Mouse (Mus musculus) heart, embryonic 12.5 days (tissue): ENCODE results near the gene Sdc3. TPM values are rescaled to one million over a fixed set of nuclear protein-coding genes. Genes with fewer than 3 reads are reported as not detected.

ENCODE experiments used
- ATAC-seq: fragments of 200-750 bp; cut with Nextera tagmentation; 2 replicates; pipeline ENCODE4 v1.8.0; 2017; ENCODE audit warnings: moderate TSS enrichment, moderate library complexity; ENCODE audit not compliant: insufficient number of reproducible peaks, low FRiP score
- H3K27ac ChIP-seq: fragments of 300-500 bp; sonication (generic); 2 replicates; pipeline ENCODE4 v1.5.1; 2016; ENCODE audit warnings: mild to moderate bottlenecking, moderate library complexity; ENCODE audit not compliant: poor library complexity, severe bottlenecking
- H3K27me3 ChIP-seq: fragments of 300-500 bp; sonication (generic); replicated peaks from 2 replicates; pipeline ENCODE4 v1.6.1; 2016; ENCODE audit warnings: mild to moderate bottlenecking, moderate library complexity
- H3K36me3 ChIP-seq: fragments of 300-500 bp; sonication (generic); 2 replicates; pipeline ENCODE4 v1.6.1; 2016; ENCODE audit warnings: mild to moderate bottlenecking, moderate library complexity
- H3K4me1 ChIP-seq: fragments of 300-500 bp; sonication (generic); replicated peaks from 2 replicates; pipeline ENCODE4 v1.6.1; 2016; ENCODE audit warnings: mild to moderate bottlenecking
- H3K4me2 ChIP-seq: fragments of 300-500 bp; sonication (generic); 2 replicates; pipeline ENCODE4 v1.6.1; 2016; ENCODE audit warnings: mild to moderate bottlenecking, moderate library complexity
- H3K4me3 ChIP-seq: fragments of 300-500 bp; sonication (generic); 2 replicates; pipeline ENCODE4 v1.5.1; 2016; ENCODE audit warnings: mild to moderate bottlenecking
- H3K9ac ChIP-seq: fragments of 300-500 bp; sonication (generic); 2 replicates; pipeline ENCODE4 v1.6.1; 2016; ENCODE audit warnings: mild to moderate bottlenecking, moderate library complexity
- H3K9me3 ChIP-seq: fragments of 300-500 bp; sonication (generic); replicated peaks from 2 replicates; pipeline ENCODE4 v1.6.1; 2016; ENCODE audit warnings: mild to moderate bottlenecking, moderate library complexity
- WGBS: fragments of 180-500 bp; shearing (Covaris S2); methylation state at CpG from one replicate; pipeline ENCODE4 v1.1.7; 2016; 5-methylcytosine and 5-hydroxymethylcytosine counted together
- polyA plus RNA-seq: library from polyadenylated mRNA; unstranded; fragments of >200 nt; fragmentation: Nextera tagmentation; extraction: Ambion mirVana; gene quantifications from 2 replicates; pipeline ENCODE4 v1.2.1, GENCODE M21; 2016

The Sdc3 gene
- polyA plus RNA-seq: 35.9 and 38.7 TPM in 2 replicates

GRCm38 (mm10) chr4:130792376-130793179 is at the start of gene Sdc3:
Sdc3 (plus strand) TSS chr4:130792537.
- Histone ChIP-seq H3K9me3 (no peaks in the 10 kb centered on the region), H3K27ac (peak within 1 kb of the TSS; percentile 28; the same call in 1 of the 2 replicates), H3K4me2 (peak within 1 kb of the TSS; percentile 89), H3K4me1 (peaks cover 36% of the 10 kb centered on the region), H3K27me3 (0 out of 2 replicates have a peak, but pooled peaks cover 5% of the 10 kb centered on the region), H3K9ac (peak within 1 kb of the TSS; percentile 96), H3K4me3 (peak within 1 kb of the TSS; percentile 78), H3K36me3 (no peaks in the 10 kb centered on the region)
- 2% methylated on average over 84 of the region's 99 CpGs for WGBS
- peak; percentile 27 for ATAC-seq

- no peak overlapping the region for H3K4me3 ChIP-seq
- no peak overlapping the region for H3K27ac ChIP-seq
- peaks cover 85% of the 10 kb centered on the region for H3K36me3 ChIP-seq
- no peak overlapping the region for H3K9ac ChIP-seq
- H3K27me3 ChIP-seq: no peaks in the 10 kb centered on the region
- ATAC-seq: no peak
- H3K9me3 ChIP-seq: no peaks in the 10 kb centered on the region
- WGBS: 84% methylated on average over 4 of the region's 4 CpGs
- H3K4me2 ChIP-seq: no peak overlapping the region
- H3K4me1 ChIP-seq: 0 out of 2 replicates have a peak, but pooled peaks cover 3% of the 10 kb centered on the region
These were observed 48.3 kb upstream of the Sdc3 start for GRCm38 (mm10) chr4:130744058-130744457.

DNA sequence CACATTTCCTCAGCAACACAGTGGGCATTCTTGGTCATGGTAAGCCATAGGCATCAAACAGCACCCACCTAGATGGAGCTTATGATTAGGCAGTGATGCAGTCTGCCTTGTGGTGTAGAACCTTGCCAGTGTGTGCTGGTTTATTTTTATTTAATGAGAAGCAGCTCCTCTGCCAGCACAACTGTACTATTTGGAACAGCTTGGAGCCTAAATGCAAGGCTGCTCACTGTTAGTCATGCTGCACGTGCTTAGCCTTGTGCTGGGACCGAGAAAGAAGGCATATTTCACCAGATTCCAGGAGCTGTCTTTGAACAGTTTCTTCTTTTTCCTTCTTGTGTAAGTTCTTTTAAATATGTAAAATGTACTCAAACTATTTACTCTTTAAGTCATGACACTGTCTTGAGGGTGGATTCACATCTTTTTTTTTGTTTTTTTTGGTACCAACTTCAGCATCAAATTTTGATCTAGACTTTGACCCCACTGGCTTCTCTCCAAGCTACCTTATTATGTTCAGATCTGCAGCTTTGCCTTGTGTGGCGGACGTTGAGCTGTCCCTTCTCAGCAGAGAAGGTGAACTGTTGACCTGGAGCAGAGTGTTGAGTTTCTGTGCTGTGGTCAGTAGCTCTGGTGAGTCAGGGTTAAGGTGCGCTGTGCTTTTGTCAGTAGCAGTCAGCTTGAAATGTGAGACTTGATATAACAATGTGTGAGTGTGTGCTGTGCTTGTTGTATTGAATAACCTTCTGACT is 46.6 kb upstream of the Sdc3 start:
- H3K9me3 ChIP-seq: no peaks in the 10 kb centered on the region
- no peak for ATAC-seq
- H3K4me2 ChIP-seq: no peak overlapping the region
- no peak overlapping the region for H3K4me3 ChIP-seq
- peaks cover 4% of the 10 kb centered on the region; the same call in 1 of the 2 replicates for H3K4me1 ChIP-seq
- no peak overlapping the region for H3K27ac ChIP-seq
- no peak overlapping the region for H3K9ac ChIP-seq
- peaks cover 94% of the 10 kb centered on the region for H3K36me3 ChIP-seq
- 84% methylated on average over 5 of the region's 5 CpGs for WGBS
- no peaks in the 10 kb centered on the region for H3K27me3 ChIP-seq

DNA sequence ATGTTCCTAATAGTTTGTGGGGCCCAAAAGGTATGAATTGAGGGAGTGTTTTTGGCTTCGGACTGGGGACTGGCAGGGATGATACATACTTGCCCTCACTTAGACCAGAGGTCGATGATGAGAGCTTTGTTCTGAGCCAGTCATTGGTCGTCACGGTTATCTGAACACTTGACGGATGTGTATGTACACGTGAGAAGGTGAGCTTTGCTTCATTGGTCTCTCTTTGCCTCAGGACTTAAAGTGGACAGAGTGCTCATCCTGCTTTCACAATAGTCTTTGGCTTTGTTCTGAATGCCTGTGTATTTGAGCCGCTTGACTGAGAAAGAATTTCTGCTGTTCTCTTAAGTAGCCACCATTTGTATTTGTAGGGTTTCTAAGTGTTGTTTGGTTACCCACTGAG is 42.8 kb upstream of the Sdc3 start:
- WGBS: 82% methylated on average over 7 of the region's 7 CpGs
- Histone ChIP-seq H3K27ac (no peak overlapping the region), H3K27me3 (no peaks in the 10 kb centered on the region), H3K4me1 (peaks cover 36% of the 10 kb centered on the region), H3K9me3 (no peaks in the 10 kb centered on the region), H3K9ac (no peak overlapping the region), H3K4me3 (no peak overlapping the region), H3K36me3 (peaks cover 90% of the 10 kb centered on the region), H3K4me2 (no peak overlapping the region)
- no peak for ATAC-seq

GRCm38 (mm10) chr4:130751966-130752365 is 40.4 kb upstream of the Sdc3 start:
- H3K4me1 ChIP-seq: peaks cover 49% of the 10 kb centered on the region
- no peak overlapping the region for H3K4me3 ChIP-seq
- WGBS: 91% methylated on average over 2 of the region's 2 CpGs
- no peaks in the 10 kb centered on the region for H3K9me3 ChIP-seq
- no peak for ATAC-seq
- H3K4me2 ChIP-seq: no peak overlapping the region
- H3K27ac ChIP-seq: no peak overlapping the region
- no peaks in the 10 kb centered on the region for H3K27me3 ChIP-seq
- no peak overlapping the region for H3K9ac ChIP-seq
- peaks cover 74% of the 10 kb centered on the region for H3K36me3 ChIP-seq

GRCm38 (mm10) chr4:130752591-130752990 is 39.7 kb upstream of the Sdc3 start:
- no peak overlapping the region for H3K9ac ChIP-seq
- H3K27ac ChIP-seq: peak overlapping the region; percentile 52
- ATAC-seq: no peak

DNA sequence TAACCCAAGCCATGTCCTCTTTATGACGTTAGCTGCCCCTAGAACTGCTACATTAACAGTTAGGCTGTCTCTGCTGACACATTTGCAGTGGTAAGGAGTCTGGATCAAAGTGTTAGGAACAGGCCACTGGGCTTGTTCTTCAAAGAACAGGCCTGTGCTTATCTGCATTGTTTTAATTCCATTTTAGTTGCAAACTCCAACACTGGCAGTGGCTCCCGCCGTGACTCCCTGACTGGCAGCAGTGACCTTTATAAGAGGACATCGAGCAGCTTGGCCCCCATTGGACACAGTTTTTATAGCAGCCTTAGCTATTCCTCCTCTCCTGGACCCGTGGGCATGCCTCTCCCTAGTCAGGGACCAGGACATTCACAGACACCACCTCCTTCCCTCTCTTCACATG is 38.6 kb upstream of the Sdc3 start:
- Histone ChIP-seq H3K27ac (peak overlapping the region; percentile 52), H3K36me3 (peaks cover 73% of the 10 kb centered on the region), H3K9ac (no peak overlapping the region), H3K4me1 (peaks cover 51% of the 10 kb centered on the region), H3K4me2 (0 out of 2 replicates have a peak overlapping the region, but pooled peaks have one; percentile 2), H3K27me3 (no peaks in the 10 kb centered on the region), H3K4me3 (no peak overlapping the region), H3K9me3 (no peaks in the 10 kb centered on the region)
- peak; percentile 49; the same call in 1 of the 2 replicates for ATAC-seq
- WGBS: 39% methylated on average over 5 of the region's 5 CpGs

More at GRCm38 (mm10) chr4:130752591-130752990, 39.7 kb upstream of the Sdc3 start:
- no peak overlapping the region for H3K4me3 ChIP-seq
- peaks cover 73% of the 10 kb centered on the region for H3K36me3 ChIP-seq
- H3K9me3 ChIP-seq: no peaks in the 10 kb centered on the region
- peaks cover 49% of the 10 kb centered on the region for H3K4me1 ChIP-seq
- 73% methylated on average over 7 of the region's 7 CpGs for WGBS
- no peak overlapping the region for H3K4me2 ChIP-seq
- H3K27me3 ChIP-seq: no peaks in the 10 kb centered on the region

DNA sequence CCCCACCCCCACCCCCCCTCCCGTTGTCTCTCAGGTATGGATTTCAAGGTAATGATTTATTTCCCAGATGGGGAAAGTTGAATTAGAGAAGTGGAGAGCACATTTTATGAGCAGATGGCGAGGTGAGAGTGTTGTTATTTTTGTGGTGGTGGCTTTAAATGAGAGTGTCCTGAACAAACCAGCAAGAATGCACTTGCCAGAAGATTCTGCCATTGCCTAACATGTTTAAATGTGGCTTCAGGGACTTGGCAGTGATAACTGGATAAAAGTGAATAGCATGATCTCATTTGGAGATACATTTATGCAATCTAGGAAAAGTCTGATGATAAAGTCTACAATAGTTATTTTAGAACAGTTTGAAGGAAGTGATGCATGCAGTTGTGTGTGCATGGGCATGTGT is 37.6 kb upstream of the Sdc3 start:
- no peaks in the 10 kb centered on the region for H3K9me3 ChIP-seq
- ATAC-seq: no peak
- H3K9ac ChIP-seq: no peak overlapping the region
- H3K36me3 ChIP-seq: peaks cover 76% of the 10 kb centered on the region
- H3K27ac ChIP-seq: no peak overlapping the region
- peaks cover 61% of the 10 kb centered on the region for H3K4me1 ChIP-seq
- no peak overlapping the region for H3K4me2 ChIP-seq
- no peaks in the 10 kb centered on the region for H3K27me3 ChIP-seq
- H3K4me3 ChIP-seq: no peak overlapping the region
- WGBS: 86% methylated on average over 2 of the region's 2 CpGs

DNA sequence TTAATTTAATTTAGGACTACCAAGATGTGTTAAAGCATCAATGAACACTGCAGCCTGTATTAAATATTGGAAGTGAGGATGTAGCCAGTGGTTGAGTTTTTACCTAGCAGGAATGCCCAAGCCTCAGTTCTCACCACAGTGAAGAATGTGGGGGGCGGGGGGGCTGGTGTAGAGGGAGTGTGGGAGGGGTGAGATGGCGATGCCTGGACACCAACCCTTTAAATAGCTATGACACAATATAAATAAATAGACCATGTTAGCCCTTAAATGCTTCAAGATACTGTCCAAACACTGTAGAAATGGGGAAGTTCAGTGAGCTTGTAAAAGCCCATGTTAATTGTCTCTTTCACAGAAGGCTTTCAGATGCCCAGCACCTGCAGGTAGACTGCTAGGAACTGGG is 32.5 kb upstream of the Sdc3 start:
- WGBS: 76% methylated on average over 2 of the region's 2 CpGs
- ATAC-seq: no peak
- peaks cover 75% of the 10 kb centered on the region for H3K36me3 ChIP-seq
- H3K9ac ChIP-seq: no peak overlapping the region
- no peaks in the 10 kb centered on the region for H3K9me3 ChIP-seq
- H3K27me3 ChIP-seq: no peaks in the 10 kb centered on the region
- peak overlapping the region; percentile 17; the same call in 1 of the 2 replicates for H3K27ac ChIP-seq
- no peak overlapping the region for H3K4me2 ChIP-seq
- H3K4me1 ChIP-seq: peaks cover 33% of the 10 kb centered on the region
- no peak overlapping the region for H3K4me3 ChIP-seq

GRCm38 (mm10) chr4:130761809-130762208 is 30.5 kb upstream of the Sdc3 start:
- Histone ChIP-seq H3K4me2 (no peak overlapping the region), H3K27ac (no peak overlapping the region; the same call in 1 of the 2 replicates), H3K9ac (no peak overlapping the region), H3K36me3 (peaks cover 90% of the 10 kb centered on the region), H3K27me3 (no peaks in the 10 kb centered on the region), H3K4me1 (peaks cover 21% of the 10 kb centered on the region), H3K4me3 (no peak overlapping the region), H3K9me3 (no peaks in the 10 kb centered on the region)
- 76% methylated on average over 5 of the region's 5 CpGs for WGBS
- no peak for ATAC-seq
